Comparison of ENCODE assay signal across 20 mouse cellular contexts in genomic region chr3:96777120-96777519, GRCm38 (mm10). TPM values are rescaled to one million over a fixed set of nuclear protein-coding genes. Genes with fewer than 3 reads are reported as not detected.
A peak's percentile ranks its signal among the peaks of the same experiment; 100 is the strongest.
DNase-seq lines count a peak whose midpoint lies in the region; ATAC-seq and TF ChIP-seq lines count a peak whose summit lies in the region.
"Had no signal": no experiment of that assay in that cellular context is flagged by ENCODE, and none has a peak within 500 bp of the region (broad histone marks: within the 10 kb centered on the region; RNA-seq: fewer than 3 reads in every experiment).

No protein-coding gene starts in this region.

- H3K9ac ChIP-seq in kidney, embryonic 15.5 days: no peak overlapping the region
- H3K9ac ChIP-seq in liver, postnatal 0 days (replicated peaks): no peak overlapping the region
- H3K9ac ChIP-seq: forebrain, embryonic 12.5 days; hindbrain, embryonic 15.5 days; midbrain, embryonic 12.5 days; neural tube, embryonic 15.5 days had no signal

- H3K36me3 ChIP-seq in kidney, embryonic 15.5 days: peaks cover 12% of the 10 kb centered on the region; the same call in 1 of the 2 replicates
- H3K36me3 ChIP-seq in liver, postnatal 0 days (replicated peaks; ENCODE audit: insufficient read depth, low read length): peaks cover 2% of the 10 kb centered on the region; the same call in 1 of the 2 replicates

- H3K27me3 ChIP-seq in kidney, embryonic 15.5 days: no peaks in the 10 kb centered on the region
- H3K27me3 ChIP-seq in liver, postnatal 0 days (ENCODE audit: insufficient read depth, low read length): no peaks in the 10 kb centered on the region
- H3K27me3 ChIP-seq: forebrain, embryonic 12.5 days; hindbrain, embryonic 15.5 days; midbrain, embryonic 12.5 days; neural tube, embryonic 15.5 days had no signal

- H3K4me2 ChIP-seq in kidney, embryonic 15.5 days: no peak overlapping the region
- H3K4me2 ChIP-seq in liver, postnatal 0 days (ENCODE audit: low read depth, low read length): no peak overlapping the region; the same call in 1 of the 2 replicates
- H3K4me2 ChIP-seq: forebrain, embryonic 12.5 days; heart, embryonic 11.5 days; hindbrain, embryonic 15.5 days; midbrain, embryonic 12.5 days; neural tube, embryonic 15.5 days had no signal

- H3K4me3 ChIP-seq in kidney, embryonic 15.5 days (replicated peaks): no peak overlapping the region
- H3K4me3 ChIP-seq in liver, postnatal 0 days (ENCODE audit: low read depth, low read length): no peak overlapping the region
- H3K4me3 ChIP-seq: forebrain, embryonic 12.5 days; hindbrain, embryonic 15.5 days; midbrain, embryonic 12.5 days; neural tube, embryonic 15.5 days had no signal

- WGBS in kidney, embryonic 15.5 days: 55% methylated on average over 3 of the region's 3 CpGs
- 50% methylated on average over 3 of the region's 3 CpGs for WGBS in liver, postnatal 0 days (ENCODE audit: insufficient replicate concordance)

- TF ChIP-seq EP300 in liver, postnatal 0 days (IDR thresholded peaks at IDR 0.05; ENCODE audit: low read depth): no peak

- peak; percentile 43; the same call in 1 of the 2 replicates for ATAC-seq in kidney, embryonic 15.5 days (replicated peaks; ENCODE audit: low FRiP score)
- ATAC-seq in liver, postnatal 0 days: peak; percentile 88
- no peak for ATAC-seq in granulocyte monocyte progenitor cell, adult 5-6 weeks (replicated peaks; ENCODE audit: poor library complexity, severe bottlenecking)
- no peak for ATAC-seq in megakaryocyte progenitor cell, adult 5-6 weeks (replicated peaks; ENCODE audit: poor library complexity)

- TF ChIP-seq CTCF in liver, postnatal 0 days (IDR thresholded peaks at IDR 0.05; ENCODE audit: low read depth): no peak

- H3K9me3 ChIP-seq in kidney, embryonic 15.5 days (replicated peaks): no peaks in the 10 kb centered on the region
- H3K9me3 ChIP-seq in liver, postnatal 0 days (ENCODE audit: low read length): no peaks in the 10 kb centered on the region
- H3K9me3 ChIP-seq: forebrain, embryonic 12.5 days; hindbrain, embryonic 15.5 days; midbrain, embryonic 12.5 days; neural tube, embryonic 15.5 days had no signal

- H3K27ac ChIP-seq in kidney, embryonic 15.5 days: peak overlapping the region; percentile 59; the same call in 1 of the 2 replicates
- H3K27ac ChIP-seq in liver, postnatal 0 days (ENCODE audit: low read depth): 0 out of 2 replicates have a peak overlapping the region, but pooled peaks have one; percentile 56
- H3K27ac ChIP-seq: forebrain, embryonic 12.5 days; hindbrain, embryonic 15.5 days; midbrain, embryonic 12.5 days; neural tube, embryonic 15.5 days had no signal

- peaks cover 4% of the 10 kb centered on the region; the same call in 1 of the 2 replicates for H3K4me1 ChIP-seq in kidney, embryonic 15.5 days
- 0 out of 2 replicates have a peak, but pooled peaks cover 2% of the 10 kb centered on the region for H3K4me1 ChIP-seq in liver, postnatal 0 days (ENCODE audit: insufficient read depth)
- H3K4me1 ChIP-seq: forebrain, embryonic 12.5 days; hindbrain, embryonic 15.5 days; midbrain, embryonic 12.5 days; neural tube, embryonic 15.5 days had no signal

- peak; percentile 52 for DNase-seq in kidney, adult 18-20 months
- peak; percentile 26 for DNase-seq in liver
- peak; percentile 25 for DNase-seq in liver, postnatal 0 days
- no peak for DNase-seq in urinary bladder, adult 2 months (ENCODE audit: low spot score)
- DNase-seq: cerebellum, postnatal 36 days; gastrocnemius, postnatal 10 days; layer of hippocampus, postnatal 36 days; lung, adult 18-20 months; right cerebral cortex, postnatal 4 days; thymus, adult 18-20 months had no signal

RNA-seq across cellular contexts. Expression of gene Rnf115, which starts 49.7 kb away (rescaled TPM):
- 56.6 and 57.2 TPM in 2 replicates for polyA plus RNA-seq in kidney, embryonic 15.5 days (2015; fragmentation: Nextera tagmentation; extraction: Ambion mirVana)
- 28.6 and 29.7 TPM in 2 replicates for polyA plus RNA-seq in liver, postnatal 0 days (2015; fragmentation: Nextera tagmentation; extraction: Ambion mirVana)
- total RNA-seq in granulocyte monocyte progenitor cell, adult 5-6 weeks (2014; fragmentation: Nextera tagmentation): 41.1 and 65.6 TPM in 2 replicates
- 55.3 and 71.5 TPM in 2 replicates for total RNA-seq in granulocyte monocyte progenitor cell, adult 5-6 weeks (2017)
- polyA plus RNA-seq in urinary bladder, adult 2 months (2012; rRNA removed): 29.3 and 31.0 TPM in 2 replicates
- total RNA-seq in megakaryocyte progenitor cell, adult 5-6 weeks (2015): 71.4 and 76.5 TPM in 2 replicates
- 70.7 and 81.6 TPM in 2 replicates for total RNA-seq in megakaryocyte progenitor cell, adult 5-6 weeks (2017)

RNA-seq across cellular contexts. Expression of gene Polr3c, which starts 49.7 kb away (rescaled TPM):
- 41.0 and 41.5 TPM in 2 replicates for polyA plus RNA-seq in kidney, embryonic 15.5 days (2015; fragmentation: Nextera tagmentation; extraction: Ambion mirVana)
- 10.4 and 11.6 TPM in 2 replicates for polyA plus RNA-seq in liver, postnatal 0 days (2015; fragmentation: Nextera tagmentation; extraction: Ambion mirVana)
- 30.8 and 38.8 TPM in 2 replicates for total RNA-seq in granulocyte monocyte progenitor cell, adult 5-6 weeks (2014; fragmentation: Nextera tagmentation)
- total RNA-seq in granulocyte monocyte progenitor cell, adult 5-6 weeks (2017): 22.4 and 22.5 TPM in 2 replicates
- 32.7 and 35.8 TPM in 2 replicates for polyA plus RNA-seq in urinary bladder, adult 2 months (2012; rRNA removed)
- 31.2 and 35.2 TPM in 2 replicates for total RNA-seq in megakaryocyte progenitor cell, adult 5-6 weeks (2015)
- 19.8 and 27.7 TPM in 2 replicates for total RNA-seq in megakaryocyte progenitor cell, adult 5-6 weeks (2017)

RNA-seq across cellular contexts. Expression of gene Pdzk1, which starts 52.0 kb away (rescaled TPM):
- 125 and 138 TPM in 2 replicates for polyA plus RNA-seq in kidney, embryonic 15.5 days (2015; fragmentation: Nextera tagmentation; extraction: Ambion mirVana)
- polyA plus RNA-seq in liver, postnatal 0 days (2015; fragmentation: Nextera tagmentation; extraction: Ambion mirVana): 49.4 and 57.7 TPM in 2 replicates
- total RNA-seq in granulocyte monocyte progenitor cell, adult 5-6 weeks (2014; fragmentation: Nextera tagmentation): not detected in 2 replicates
- total RNA-seq in granulocyte monocyte progenitor cell, adult 5-6 weeks (2017): not detected in 2 replicates
- 0.04 TPM in 1 of 2 replicates, not detected in the other for polyA plus RNA-seq in urinary bladder, adult 2 months (2012; rRNA removed)
- total RNA-seq in megakaryocyte progenitor cell, adult 5-6 weeks (2015): not detected in 2 replicates
- not detected in 2 replicates for total RNA-seq in megakaryocyte progenitor cell, adult 5-6 weeks (2017)
- total RNA-seq: gastrocnemius, postnatal 10 days; heart, postnatal 25 days had no signal
- polyA plus RNA-seq: forebrain, embryonic 12.5 days; midbrain, embryonic 12.5 days had no signal

RNA-seq across cellular contexts. Expression of gene Cd160, which starts 52.0 kb away (rescaled TPM):
- 0.09 and 0.16 TPM in 2 replicates for polyA plus RNA-seq in kidney, embryonic 15.5 days (2015; fragmentation: Nextera tagmentation; extraction: Ambion mirVana)
- polyA plus RNA-seq in liver, postnatal 0 days (2015; fragmentation: Nextera tagmentation; extraction: Ambion mirVana): 0.78 and 0.89 TPM in 2 replicates
- total RNA-seq in granulocyte monocyte progenitor cell, adult 5-6 weeks (2014; fragmentation: Nextera tagmentation): not detected in 2 replicates
- 0.62 and 1.9 TPM in 2 replicates for total RNA-seq in granulocyte monocyte progenitor cell, adult 5-6 weeks (2017)
- polyA plus RNA-seq in urinary bladder, adult 2 months (2012; rRNA removed): 0.29 and 0.78 TPM in 2 replicates
- total RNA-seq in megakaryocyte progenitor cell, adult 5-6 weeks (2015): 0.98 and 2.1 TPM in 2 replicates
- 0.57 TPM in 1 of 2 replicates, not detected in the other for total RNA-seq in megakaryocyte progenitor cell, adult 5-6 weeks (2017)
- total RNA-seq: gastrocnemius, postnatal 10 days; heart, postnatal 25 days; layer of hippocampus, postnatal 36 days; left cerebral cortex, postnatal 36 days had no signal

Comparison
In these comparisons a context has a peak if more than half of its experiments do, and no peak if none do; other contexts are left out.
1. ATAC-seq: peak in kidney, embryonic 15.5 days (single experiment) and liver, postnatal 0 days (single experiment); none in granulocyte monocyte progenitor cell, adult 5-6 weeks (single experiment) and megakaryocyte progenitor cell, adult 5-6 weeks (single experiment).
2. RNA of gene Pdzk1, which starts 52.0 kb away (polyA plus RNA-seq): 125 to 138 TPM in kidney, embryonic 15.5 days and 49.4 to 57.7 TPM in liver, postnatal 0 days; 0.04 TPM in urinary bladder, adult 2 months; every median in the first group is over 10 times any median in the second.